Mouse (Mus musculus) heart, adult 9 months (tissue): Measurements from ENCODE around the gene Ppp1r18.
"Not testable (repeated sequence)": the region's sequence is repeated elsewhere in the genome, so short reads cannot be mapped to it uniquely, and the experiment has no call there.

ENCODE experiments used
- DNase-seq, 2 experiments: peaks; one replicate each; pipeline ENCODE4 v3.0.0; 2022; ENCODE audit warnings: low spot score in 2 of 2

The Ppp1r18 gene

DNA sequence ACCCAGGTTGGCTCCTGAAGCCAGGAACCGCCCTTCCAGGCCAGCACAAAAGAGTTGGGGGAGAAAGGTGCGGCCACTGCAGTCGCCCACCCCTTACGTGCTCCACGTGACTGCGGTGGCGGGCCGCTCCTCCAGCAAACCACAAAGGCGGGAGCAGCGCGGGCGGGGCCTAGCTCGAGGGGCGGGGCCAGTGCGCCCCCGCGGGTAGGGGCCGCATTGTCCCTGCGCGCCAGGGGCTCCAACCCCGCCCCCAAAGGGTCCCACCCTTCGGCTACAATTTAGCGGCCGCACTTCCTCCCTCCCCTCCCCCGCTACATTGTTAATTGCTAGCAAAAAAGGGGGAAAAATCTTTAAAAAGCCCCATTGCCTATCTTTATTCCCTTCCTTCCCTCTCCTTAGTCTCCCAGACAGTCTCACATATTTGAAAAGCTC lies 28.4 kb upstream of the Ppp1r18 start:
- peak; percentile 87 to 88 for DNase-seq

DNA sequence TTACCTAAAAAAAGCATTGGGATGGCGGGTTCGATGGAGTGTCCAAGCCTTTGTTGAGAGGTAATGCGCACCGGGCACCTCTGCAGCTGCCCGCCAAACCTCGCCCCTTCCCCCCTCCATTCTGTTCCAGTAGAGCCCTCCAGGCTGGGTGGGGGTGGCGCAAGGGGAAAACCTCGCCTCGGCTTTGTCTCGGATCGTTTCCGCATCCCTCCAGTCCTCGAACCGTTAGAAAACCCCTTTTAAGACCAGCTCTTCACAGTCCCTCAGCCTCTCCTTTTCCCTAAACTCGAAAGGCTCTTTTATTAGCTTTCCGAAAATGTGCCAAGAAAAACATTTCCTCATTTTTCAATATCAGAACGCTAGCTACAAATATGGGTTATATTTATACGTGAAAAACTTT lies 27.9 kb upstream of the Ppp1r18 start:
- peak; percentile 47 to 59 for DNase-seq

DNA sequence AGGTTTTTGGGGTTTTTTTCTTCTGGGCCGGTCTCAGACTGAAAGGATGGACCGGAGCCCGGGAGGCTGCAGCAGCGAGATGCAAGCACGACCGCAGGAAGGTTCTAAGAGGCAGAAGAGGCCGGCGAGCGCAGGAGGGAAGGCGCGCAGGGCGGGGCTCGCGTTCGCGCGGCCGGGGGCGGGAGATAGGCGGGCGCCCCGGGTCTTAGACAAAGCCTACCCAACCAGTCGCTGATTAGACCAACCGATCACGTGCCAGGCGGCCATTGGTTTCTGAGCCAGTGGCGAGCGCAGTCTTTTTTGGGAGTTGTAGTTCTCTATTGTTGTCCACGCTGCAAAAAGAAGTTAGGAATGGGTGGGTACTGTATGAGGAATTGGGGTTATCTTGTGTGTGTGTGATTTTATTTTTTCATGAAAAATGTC lies 27.3 kb upstream of the Ppp1r18 start, which contains the start of gene Tubb5:
TSS of gene Tubb5 (minus strand) at position 185 of the 423 bp plus-strand sequence.
- DNase-seq = peak; percentile 97

DNA sequence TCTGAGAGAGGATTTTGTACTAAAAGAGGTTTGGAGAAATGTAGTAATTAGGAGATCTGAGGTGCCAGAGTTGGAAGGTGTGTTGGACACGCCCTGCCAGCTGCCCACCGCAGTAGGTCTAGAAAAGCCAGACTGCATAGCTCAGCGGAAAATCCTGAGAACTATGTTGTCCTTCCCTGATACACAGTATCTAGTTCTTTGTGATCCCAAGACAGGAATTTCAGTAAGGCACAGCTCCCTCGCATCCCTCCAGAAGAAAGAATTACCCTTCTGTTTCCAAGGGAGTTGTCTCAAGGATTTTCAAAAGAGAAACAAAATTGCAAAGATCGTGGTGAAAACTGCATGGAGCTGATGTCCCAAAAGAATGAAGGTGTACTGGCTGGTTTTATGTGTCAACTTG lies 26.8 kb upstream of the Ppp1r18 start:
- no peak for DNase-seq

DNA sequence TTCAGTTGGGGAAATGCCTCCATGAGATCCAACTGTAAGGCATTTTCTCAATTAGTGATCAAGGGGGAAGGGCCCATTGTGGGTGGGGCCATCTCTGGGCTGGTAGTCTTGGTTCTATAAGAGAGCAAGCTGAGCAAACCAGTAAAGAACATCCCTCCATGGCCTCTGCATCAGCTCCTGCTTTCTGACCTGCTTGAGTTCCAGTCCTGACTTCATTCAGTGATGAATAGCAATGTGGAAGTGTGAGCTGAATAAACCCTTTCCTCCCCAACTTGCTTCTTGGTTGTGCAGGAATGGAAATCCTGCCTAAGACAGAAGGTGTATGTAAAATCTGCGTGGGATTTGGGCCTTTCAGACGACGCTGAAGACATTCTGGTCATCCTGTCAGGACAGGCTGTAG lies 26.4 kb upstream of the Ppp1r18 start:
- not testable (repeated sequence) for DNase-seq

DNA sequence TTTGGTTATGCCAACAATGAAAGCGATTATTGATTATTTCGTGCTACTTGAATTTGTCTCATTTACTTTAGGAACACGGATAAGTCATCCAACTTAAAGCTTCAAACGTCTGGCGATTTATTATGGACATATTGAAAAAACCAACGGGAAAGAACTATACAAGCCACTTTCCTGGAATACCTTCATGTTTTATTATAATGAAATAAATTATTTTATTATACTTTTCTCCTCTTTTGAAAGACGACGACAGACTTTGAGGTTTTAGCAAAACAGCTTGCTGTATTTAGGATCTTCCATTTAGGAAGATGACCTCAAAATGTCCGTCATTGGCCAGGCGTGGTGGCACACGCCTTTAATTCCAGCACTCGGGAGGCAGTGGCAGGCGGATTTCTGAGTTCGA lies 24.8 kb upstream of the Ppp1r18 start:
- DNase-seq = no peak

DNA sequence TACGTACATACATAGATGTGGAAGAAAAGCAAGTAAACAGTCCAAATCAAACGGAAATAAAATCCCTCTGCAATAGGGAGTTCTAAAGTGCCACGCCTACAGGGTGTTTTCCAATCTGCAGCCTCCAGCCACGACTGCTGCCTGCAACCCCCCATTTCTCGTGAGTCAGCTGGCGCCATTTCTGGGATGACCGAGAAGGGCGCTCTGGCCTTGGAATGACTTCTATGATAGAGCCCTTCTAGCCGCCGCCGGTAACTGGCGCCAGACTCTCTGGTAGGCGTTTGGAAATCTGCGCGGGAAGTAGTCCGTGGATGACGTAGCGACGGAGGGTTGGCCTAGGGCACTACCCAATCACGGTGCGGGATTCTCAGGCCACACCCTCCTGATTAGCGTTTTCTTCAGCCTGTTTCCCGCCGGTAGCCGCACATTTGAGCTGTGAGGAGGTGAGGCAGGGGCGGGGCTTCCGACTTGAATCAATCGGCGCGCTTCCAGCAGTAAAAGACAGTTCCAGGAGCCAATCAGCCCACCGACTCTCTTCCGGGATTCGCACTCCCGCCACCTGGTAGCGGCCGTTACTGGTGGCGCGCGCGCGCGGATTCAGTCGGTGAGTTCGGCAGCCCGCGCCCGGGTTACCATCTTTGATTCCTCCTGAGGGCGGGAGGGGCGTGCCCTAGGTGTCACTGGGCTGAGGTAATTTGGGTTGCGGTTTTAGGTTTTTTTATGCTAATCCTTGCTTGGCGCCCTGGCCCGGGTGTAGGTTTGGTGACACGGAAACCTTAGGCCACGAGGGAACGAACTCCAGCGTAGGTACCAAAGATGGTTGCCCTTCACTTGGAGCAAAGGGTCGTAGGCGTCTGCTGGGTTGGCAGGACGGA lies 24.1 kb upstream of the Ppp1r18 start, which contains the start of gene Mdc1:
TSS of gene Mdc1 (plus strand) at position 440 of the 875 bp plus-strand sequence.
- peak; percentile 99 to 100 for DNase-seq

DNA sequence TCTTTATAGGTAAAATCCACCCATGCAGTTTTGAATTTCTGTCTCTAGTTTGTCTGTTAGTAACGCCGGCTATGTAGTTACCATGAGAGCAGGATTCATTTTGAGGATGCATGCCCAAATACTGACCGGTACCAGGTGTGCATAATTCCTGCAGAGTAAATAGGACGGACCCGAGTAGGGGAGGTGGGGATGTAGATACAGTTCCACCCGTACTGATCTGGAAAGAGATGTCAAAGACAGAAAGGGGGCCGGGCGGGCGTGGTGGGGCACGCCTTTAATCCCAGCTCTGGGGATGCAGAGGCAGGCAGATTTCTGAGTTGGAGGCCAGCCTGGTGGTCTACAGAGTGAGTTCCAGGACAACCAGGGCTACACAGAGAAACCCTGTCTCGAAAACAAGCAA lies 23.4 kb upstream of the Ppp1r18 start:
- no peak for DNase-seq

DNA sequence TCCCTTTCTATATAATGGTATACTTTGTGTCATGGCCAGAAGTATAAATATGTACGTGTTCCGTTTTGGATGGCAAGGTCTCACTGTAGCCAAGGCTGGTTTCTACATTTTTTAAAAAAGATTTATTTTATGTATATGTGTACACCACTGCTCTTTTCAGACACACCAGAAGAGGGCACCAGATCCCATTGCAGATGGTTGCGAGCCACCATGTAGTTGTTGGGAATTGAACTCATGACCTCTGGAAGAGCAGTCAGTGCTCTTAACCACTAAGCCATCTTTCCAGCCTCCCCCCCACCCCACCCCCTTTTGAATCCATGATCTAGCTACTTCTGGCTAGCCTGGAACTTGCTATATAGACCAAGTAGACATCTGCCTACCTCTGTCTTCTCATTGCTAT lies 21.9 kb upstream of the Ppp1r18 start:
- DNase-seq = no peak

DNA sequence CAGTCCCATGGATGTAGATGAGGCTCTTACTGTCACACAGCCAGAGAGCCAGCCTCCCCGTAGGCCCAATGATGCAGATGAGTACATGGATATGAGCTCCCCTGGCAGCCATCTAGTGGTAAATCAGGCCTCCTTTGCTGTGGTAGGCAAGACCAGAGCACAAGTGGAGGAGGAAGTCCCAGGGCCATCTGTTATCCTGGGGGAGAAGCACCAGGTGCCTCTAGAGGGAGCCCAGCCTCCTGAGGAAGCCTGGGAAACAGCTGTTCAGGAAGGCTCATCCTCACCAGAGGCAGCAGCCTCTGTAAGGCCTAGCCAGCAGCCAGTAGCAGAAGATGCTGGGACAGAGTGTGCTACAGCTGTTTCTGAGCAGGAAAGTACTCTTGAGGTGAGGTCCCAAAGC lies 17.3 kb upstream of the Ppp1r18 start:
- DNase-seq = no peak

DNA sequence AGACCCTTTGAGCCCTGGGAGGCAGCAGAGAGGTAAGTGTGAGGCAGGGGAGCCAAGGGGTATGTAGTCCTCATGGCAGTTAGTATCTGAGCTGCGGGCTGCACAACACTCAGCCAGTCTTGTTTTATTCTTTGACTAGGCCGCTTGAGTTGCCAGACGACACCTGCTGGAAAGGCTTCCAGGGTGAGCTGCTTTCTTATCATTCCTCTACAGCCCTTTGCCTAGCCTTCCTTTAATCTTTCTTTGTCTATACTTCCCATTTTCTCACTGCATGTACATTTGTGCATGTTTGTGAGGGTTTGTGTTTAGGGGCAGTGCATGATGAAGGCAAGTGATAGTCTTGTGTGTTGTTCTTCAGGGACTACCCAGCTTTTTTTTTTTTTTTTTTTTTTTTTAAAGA lies 14.4 kb upstream of the Ppp1r18 start:
- no peak for DNase-seq

DNA sequence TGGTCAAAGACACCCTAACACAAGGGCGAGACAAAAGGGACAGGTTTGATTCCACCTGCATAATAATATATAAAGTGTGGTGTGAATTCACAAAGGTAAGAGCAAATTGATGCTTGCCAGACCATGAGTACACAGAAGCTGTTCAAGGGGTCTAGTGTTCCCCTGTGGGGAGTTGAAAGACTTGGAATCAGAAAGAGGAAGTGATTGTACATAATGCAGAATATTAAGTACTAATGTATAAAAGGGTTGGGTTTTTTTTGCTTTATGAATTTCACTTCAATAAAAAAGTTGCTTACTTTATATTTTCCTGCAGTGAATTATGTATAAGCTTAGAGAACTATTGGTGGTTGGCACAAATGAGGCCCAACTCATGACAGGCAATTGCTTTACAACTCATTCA lies 6.0 kb upstream of the Ppp1r18 start:
- no peak for DNase-seq

DNA sequence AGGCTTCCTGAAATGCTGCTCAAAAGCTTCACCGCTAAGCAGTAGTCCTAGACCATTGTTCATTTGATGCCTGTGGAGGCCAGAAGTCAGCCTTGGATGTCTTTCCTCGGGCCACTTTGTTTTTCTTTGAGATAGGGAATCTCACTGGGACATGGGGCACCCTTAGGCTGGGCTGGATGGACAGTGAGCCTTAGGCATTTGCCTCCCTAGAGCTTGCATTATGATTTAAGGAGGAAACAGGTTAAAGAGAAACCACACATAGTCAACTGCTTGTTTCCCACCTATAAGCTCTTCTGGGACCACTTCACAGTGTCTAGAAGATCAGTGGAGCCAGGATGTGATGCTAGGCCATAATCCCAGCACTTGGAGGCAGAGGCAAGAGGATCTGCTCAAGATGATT lies 5.6 kb upstream of the Ppp1r18 start:
- DNase-seq = no peak

DNA sequence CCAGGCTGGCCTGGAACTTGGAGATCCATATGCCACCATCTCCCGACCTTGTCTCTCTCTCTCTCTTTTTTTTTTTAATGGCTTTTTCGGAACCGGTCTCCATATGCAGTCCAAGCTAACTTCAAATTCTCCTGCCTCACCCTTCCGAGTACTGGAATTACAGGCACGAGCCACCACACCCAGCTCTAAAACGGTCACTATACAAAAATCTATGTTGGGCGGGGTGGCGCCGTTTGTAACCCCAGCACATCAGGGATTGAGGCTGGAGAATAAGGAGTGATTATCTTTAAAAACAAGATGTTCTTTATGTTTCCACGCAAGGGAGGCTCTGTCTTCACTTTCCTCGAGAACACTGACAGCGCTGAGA lies 4.6 kb upstream of the Ppp1r18 start:
- no peak for DNase-seq

DNA sequence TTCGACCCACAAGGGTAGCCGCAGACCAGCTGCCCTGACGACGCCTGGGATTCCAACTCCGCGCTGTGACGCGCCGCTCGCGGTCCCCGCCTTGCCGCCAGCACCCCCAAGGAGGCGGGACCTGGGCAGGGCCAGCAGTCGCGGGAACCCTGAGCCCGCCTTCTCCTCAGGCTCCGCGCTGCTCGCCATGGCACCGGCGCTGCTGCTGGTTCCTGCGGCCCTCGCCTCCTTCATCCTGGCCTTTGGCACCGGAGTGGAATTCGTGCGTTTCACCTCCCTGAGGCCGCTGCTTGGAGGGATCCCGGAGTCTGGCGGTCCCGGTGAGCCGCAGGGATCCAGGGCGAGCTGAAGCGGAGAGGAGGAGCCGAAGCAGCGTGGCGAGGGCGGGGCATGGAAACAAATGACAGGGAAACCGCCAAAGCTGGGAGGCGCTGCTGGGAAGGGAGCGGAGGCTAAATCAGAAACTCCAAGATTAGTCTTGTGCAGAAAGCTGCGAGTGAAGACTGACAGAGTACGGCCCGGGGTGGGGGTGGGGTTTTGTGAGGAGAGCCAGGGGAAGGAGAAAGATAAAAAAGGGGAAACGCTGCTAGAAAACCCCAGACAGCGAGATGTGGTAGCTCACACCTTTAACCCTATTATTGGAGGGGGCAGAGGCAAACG lies 4.1 kb upstream of the Ppp1r18 start, which contains the start of gene Nrm:
TSS of gene Nrm (plus strand) at position 121 of the 660 bp plus-strand sequence.
- DNase-seq = peak; percentile 92 to 94

DNA sequence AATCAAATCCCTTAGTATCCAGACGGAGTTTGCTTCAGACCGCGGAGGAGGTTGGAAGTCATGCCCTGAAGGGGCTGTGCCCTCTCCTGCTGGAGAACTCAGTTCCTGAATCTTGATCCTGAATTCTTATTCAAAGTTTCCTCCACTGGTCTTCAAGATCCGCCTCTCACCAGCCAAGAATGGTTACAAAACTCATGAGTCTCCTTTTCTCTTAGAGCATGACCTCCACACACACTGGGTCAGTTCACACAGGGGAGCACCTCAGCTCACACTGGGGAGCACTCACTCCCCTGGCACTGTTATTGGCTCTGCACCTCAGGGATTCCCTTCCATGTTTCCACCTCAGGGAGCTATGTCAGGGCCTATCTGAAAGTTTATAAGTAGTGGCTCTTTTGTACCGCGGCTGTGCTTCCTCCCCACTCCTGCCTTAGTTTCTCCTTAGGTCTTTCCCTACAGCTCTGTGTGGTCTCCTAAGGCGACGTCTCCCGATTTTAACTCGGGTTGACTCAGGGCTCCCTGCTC lies 500 bp upstream of the Ppp1r18 start:
- no peak for DNase-seq

DNA sequence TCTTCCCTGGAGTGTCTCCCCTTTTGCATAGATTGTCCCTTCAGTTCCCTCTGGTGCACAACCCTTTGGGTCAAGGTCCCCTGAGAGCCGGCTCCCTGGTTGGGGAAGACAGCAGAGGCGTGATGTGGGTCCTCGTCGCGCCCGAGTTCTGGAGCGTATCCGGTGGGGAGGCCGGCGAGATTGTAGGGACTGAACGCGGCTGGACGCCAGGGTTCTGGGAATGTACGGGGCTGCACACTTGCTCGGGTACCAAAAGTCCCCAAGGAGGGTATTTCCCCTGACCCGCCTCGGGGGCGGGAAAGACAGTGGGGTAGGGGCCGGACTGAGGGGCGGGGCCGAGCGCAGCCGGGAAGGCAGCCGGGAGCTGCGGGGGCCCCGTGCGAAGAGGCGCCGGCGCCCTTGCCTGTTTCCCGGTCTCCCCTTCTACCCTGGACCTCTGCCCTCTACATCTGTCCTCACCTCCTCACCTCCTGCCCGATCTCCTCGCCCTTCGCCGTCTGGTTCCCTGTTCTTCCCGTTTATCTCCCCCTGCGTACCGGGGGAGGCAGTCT lies 963 bp downstream of the Ppp1r18 start:
- DNase-seq = peak; percentile 86 to 91

DNA sequence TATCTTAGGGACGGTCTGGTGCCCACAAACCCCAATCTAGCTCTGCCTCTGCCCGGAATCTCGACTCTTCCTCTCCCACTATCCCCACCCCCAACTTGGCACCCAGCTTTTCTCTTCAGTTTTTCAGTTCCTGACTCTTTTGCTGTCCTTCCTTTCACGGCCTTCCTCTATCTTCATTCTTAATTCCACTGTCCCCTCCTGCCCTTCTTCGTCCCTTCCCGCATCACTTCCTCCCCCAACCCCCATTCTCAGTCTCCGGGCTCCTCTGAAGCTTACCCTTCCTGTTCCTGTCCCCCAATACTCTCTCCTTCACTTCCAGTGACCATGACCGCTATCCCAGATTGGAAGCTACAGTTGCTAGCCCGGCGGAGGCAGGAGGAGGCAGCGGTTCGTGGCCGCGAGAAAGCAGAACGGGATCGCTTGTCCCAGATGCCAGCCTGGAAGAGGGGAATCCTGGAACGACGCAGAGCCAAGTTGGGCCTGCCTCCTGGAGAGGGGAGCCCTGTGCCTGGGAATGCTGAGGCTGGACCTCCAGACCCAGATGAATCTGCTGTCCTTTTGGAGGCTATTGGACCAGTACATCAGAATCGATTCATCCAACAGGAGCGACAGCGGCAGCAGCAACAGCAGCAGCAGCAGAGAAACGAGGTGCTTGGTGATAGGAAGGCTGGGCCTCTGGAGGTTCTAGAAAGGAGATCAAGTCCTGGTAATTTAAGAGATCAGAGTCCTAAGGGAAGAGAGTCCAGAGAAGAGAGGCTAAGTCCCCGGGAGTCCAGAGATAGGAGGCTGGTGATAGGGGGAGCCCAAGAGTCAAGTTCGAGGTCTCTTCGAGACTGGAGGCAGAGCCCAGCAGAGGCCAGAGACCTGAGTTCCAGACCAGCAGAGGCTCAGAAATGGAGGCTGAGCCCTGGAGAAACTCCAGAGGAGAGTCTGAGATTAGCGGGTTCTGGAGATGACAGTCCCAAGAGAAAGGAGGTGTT lies 1.8 kb downstream of the Ppp1r18 start:
- DNase-seq = peak; percentile 55 to 57

DNA sequence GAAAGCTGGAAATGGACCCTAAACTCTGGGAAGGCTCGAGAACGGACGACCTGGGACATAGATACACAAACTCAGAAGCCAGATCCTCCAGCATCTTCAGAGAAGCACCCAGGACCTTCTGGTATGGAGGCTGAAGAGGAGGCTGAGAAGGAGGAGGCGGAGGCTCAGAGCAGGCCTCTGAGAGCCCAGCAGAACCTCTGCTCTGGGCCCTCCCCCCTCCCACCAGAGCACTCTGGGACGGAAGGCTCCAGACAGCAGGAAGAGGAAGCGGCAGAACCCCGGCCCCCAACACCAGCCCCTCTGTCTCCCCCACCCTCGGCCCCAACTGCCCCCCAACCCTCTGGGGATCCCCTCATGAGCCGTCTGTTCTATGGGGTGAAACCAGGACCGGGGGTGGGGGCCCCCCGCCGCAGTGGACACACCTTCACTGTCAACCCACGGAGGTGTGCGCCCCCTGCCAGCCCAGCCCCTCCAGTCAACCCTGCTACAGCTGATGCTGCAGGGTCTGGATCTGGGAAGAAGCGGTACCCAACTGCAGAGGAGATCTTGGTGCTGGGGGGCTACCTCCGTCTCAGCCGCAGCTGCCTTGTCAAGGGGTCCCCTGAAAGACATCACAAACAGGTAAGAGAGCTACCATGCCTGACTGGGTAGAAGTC lies 2.9 kb downstream of the Ppp1r18 start:
- DNase-seq = peak; percentile 35 to 62

DNA sequence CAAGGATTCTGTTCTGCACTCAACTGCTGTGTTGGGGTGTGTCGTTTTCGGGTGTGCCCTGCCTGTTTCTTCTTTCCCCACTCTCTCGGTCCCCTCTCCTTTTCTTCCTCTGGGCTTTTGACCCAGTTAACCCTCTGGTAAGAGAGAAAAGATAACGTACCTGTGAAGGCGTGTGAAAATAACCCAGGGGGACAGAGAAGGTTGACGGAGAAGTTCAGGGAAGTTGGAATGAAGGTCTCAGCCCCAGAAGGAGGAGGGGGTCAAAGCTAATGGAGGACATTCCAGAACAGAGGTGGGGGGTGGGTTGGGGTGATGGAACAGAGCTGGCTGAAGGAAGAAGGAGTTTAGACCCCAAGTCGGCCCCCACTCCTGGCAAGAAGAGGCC lies 3.6 kb downstream of the Ppp1r18 start:
- no peak for DNase-seq
